Mouse (Mus musculus) intestine, postnatal 0 days (tissue): ENCODE data around the gene Slc35e4. TPM values are rescaled to one million over a fixed set of nuclear protein-coding genes. Genes with fewer than 3 reads are reported as not detected.

ENCODE experiments used
- ATAC-seq: fragments of 200-750 bp; cut with Nextera tagmentation; 2 replicates; pipeline ENCODE4 v1.8.0; 2017; ENCODE audit warnings: mild to moderate bottlenecking, moderate TSS enrichment, moderate library complexity
- H3K27ac ChIP-seq: fragments of 300-500 bp; sonication (generic); 2 replicates; pipeline ENCODE4 v1.5.1; 2014; ENCODE audit warnings: mild to moderate bottlenecking, low read depth, low read length, moderate library complexity
- H3K27me3 ChIP-seq: fragments of 300-500 bp; sonication (generic); replicated peaks from 2 replicates; pipeline ENCODE4 v1.6.1; 2014; ENCODE audit warnings: low read length, mixed read lengths; ENCODE audit not compliant: control insufficient read depth, insufficient read depth
- H3K36me3 ChIP-seq: fragments of 300-500 bp; sonication (generic); 2 replicates; pipeline ENCODE4 v1.6.1; 2014; ENCODE audit warnings: mild to moderate bottlenecking, moderate library complexity; ENCODE audit not compliant: control insufficient read depth, insufficient read depth
- H3K4me1 ChIP-seq: fragments of 300-500 bp; sonication (generic); replicated peaks from 2 replicates; pipeline ENCODE4 v1.6.1; 2014; ENCODE audit warnings: antibody characterized with exemption, low read length, mixed read lengths; ENCODE audit not compliant: control insufficient read depth, insufficient read depth
- H3K4me2 ChIP-seq: fragments of 300-500 bp; sonication (generic); replicated peaks from 2 replicates; pipeline ENCODE4 v1.6.1; 2014; ENCODE audit warnings: low read depth, mild to moderate bottlenecking, moderate library complexity
- H3K4me3 ChIP-seq: fragments of 300-500 bp; sonication (generic); 2 replicates; pipeline ENCODE4 v1.5.1; 2014; ENCODE audit warnings: low read depth, low read length
- H3K9ac ChIP-seq: fragments of 300-500 bp; sonication (generic); 2 replicates; pipeline ENCODE4 v1.6.1; 2014; ENCODE audit warnings: mild to moderate bottlenecking, low read depth, low read length
- H3K9me3 ChIP-seq: fragments of 300-500 bp; sonication (generic); 2 replicates; pipeline ENCODE4 v1.6.1; 2016; ENCODE audit warnings: mixed run types; ENCODE audit not compliant: control insufficient read depth
- CTCF ChIP-seq: sonication (generic); IDR thresholded peaks from 2 replicates; pipeline ENCODE4 v1.5.1; 2016; ENCODE audit warnings: low read depth, mild to moderate bottlenecking, control low read depth, antibody characterized with exemption, moderate library complexity
- WGBS: fragments of 180-500 bp; shearing (Covaris S2); extraction: QIAGEN DNeasy Blood & Tissue Kit; methylation state at CpG from one replicate; pipeline ENCODE4 v1.1.7; 2014; 5-methylcytosine and 5-hydroxymethylcytosine counted together
- polyA plus RNA-seq: library from polyadenylated mRNA; unstranded; fragments of >200 nt; fragmentation: Nextera tagmentation; extraction: Ambion mirVana; gene quantifications from 2 replicates; pipeline ENCODE4 v1.2.1, GENCODE M21; 2015

Gene Slc35e4
- polyA plus RNA-seq, 1 experiment from 2014 or later: 2.2 TPM

DNA sequence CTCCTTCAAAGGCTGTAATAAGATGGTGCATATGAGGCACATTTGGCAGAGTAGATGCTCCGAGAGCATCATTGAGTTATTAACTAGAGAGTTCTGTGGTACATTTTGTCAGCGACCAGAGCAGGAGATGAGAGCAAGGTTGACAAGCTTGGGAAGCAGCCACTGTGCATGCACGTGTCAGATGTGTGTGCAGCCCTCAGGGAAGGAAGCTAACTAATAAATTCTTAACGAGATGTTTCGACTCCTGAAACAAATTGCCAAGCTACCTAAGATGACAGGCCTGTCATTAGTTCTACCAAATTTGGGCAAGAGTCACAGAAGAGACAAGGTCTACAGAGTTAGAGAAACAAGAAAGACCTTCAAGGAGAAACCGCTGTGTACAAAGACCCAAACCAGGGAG is 50.1 kb downstream of the Slc35e4 start:
- H3K9me3 ChIP-seq: no peaks in the 10 kb centered on the region
- no peak for ATAC-seq
- no peak overlapping the region for H3K9ac ChIP-seq
- TF ChIP-seq CTCF: no peak
- peaks cover 10% of the 10 kb centered on the region; the same call in 1 of the 2 replicates for H3K27me3 ChIP-seq
- H3K27ac ChIP-seq: no peak overlapping the region
- peak overlapping the region; percentile 66 for H3K4me2 ChIP-seq
- WGBS: 41% methylated on average over 6 of the region's 6 CpGs
- H3K4me3 ChIP-seq: peak overlapping the region; percentile 28
- H3K4me1 ChIP-seq: no peaks in the 10 kb centered on the region
- H3K36me3 ChIP-seq: no peaks in the 10 kb centered on the region

DNA sequence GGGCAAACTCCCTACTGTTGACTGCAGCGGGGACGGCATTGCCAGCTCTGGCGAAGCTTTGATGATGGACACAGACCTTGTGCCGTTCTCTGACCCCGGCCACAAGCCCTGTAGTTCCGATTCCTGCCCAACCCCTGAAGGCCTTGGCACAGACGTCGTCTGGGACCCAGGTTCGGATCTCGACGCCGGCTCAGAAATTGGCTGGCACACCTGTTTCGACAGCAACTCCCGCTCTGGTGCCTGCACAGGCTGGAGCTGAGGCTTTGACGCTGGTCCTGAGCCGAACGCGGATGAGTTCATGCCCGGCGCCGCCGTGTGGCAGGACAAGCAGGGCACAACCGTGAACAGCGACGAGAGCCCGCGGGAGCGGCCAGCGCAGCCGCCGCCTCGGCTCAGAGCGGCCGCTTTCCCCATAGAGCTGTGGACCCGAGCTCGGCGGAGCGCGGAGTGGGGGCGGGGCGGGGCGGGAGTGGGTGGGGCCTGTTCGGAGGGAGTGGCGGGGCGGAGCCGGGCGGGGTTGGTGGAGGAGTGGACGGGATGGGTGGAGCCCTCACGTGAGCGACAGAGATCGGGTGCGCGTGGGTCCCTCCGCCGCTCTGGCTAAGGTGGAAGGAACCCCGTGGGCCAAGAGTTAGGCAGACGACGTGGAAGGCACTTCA is 50.9 kb downstream of the Slc35e4 start, which contains the start of gene Osbp2:
Gene Osbp2, minus strand, starts transcription at position 450 of the 659 bp plus-strand sequence.
- H3K4me2 ChIP-seq: peak within 1 kb of the TSS; percentile 66
- no peaks in the 10 kb centered on the region for H3K4me1 ChIP-seq
- 4% methylated on average over 57 of the region's 58 CpGs for WGBS
- ATAC-seq: peak; percentile 89
- H3K36me3 ChIP-seq: no peaks in the 10 kb centered on the region
- peak; percentile 67 for TF ChIP-seq CTCF
- H3K9me3 ChIP-seq: no peaks in the 10 kb centered on the region
- H3K27ac ChIP-seq: no peak within 1 kb of the TSS
- H3K4me3 ChIP-seq: peak within 1 kb of the TSS; percentile 28
- H3K9ac ChIP-seq: 0 out of 2 replicates have a peak within 1 kb of the TSS, but pooled peaks have one; percentile 40
- H3K27me3 ChIP-seq: peaks cover 10% of the 10 kb centered on the region; the same call in 1 of the 2 replicates

DNA sequence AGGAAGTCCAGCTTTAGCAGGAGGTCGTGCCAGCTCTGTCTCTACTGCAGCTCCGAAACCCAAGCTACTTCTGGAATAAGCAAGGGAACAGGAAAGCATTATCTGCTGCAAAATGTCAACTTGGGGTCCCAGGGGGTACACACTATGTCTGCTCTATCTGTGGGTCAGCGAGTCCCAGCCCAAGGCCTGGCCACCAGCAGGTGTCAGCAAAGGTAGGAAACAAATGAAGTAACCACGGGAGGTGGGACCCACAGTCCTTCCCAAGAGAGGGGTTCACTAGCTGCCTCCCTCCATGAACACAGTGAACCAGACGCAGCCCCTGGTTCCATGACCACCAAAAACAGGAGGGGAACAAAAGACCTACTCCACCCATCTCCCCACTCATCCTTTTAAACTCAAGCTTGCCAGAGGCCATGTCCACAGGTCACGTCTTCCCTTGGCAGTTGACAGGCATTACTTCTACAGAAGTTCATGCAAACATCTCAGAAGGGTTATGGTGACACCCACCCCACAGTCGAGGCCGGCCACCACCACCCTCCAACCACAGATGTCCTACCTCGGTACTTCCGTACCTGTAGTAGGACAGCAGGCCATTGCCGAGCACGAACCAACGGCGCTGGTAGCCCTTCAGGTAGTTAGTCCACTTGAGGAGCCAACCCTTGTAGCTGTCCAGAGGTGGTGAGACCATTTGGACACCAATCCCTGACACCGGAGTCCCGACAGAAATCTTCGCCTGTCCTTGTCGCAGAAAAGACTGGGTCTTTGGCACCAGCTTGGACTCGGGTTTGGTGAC is 51.6 kb downstream of the Slc35e4 start:
- WGBS: 77% methylated on average over 19 of the region's 19 CpGs
- Histone ChIP-seq H3K9ac (no peak overlapping the region), H3K27ac (no peak overlapping the region), H3K4me1 (no peaks in the 10 kb centered on the region), H3K36me3 (no peaks in the 10 kb centered on the region), H3K27me3 (peaks cover 10% of the 10 kb centered on the region; the same call in 1 of the 2 replicates), H3K4me3 (peak overlapping the region; percentile 28), H3K4me2 (peak overlapping the region; percentile 66), H3K9me3 (no peaks in the 10 kb centered on the region)
- no peak for ATAC-seq
- peak; percentile 33 for TF ChIP-seq CTCF

DNA sequence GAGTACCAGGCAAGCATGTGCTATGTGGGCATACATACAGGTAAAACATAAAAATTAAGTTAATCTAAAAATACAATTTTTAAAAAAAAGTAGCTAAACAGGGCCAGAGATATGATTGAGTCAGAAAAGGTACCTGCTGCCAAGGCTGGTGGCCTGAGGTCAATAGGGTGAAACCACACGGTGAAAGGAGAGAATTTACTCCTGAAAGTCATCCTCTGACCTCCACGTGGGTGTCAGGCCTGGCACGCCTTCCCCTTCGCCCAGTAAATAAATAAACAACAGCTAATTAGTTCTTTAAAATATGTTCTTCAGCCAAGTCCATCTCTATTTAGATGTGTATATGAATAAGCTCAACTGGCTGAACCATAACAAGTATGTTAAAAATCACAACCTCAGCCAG is 54.1 kb downstream of the Slc35e4 start:
- 64% methylated on average over 4 of the region's 4 CpGs for WGBS
- H3K4me2 ChIP-seq: no peak overlapping the region
- no peaks in the 10 kb centered on the region for H3K9me3 ChIP-seq
- no peak for ATAC-seq
- no peak overlapping the region for H3K27ac ChIP-seq
- H3K36me3 ChIP-seq: no peaks in the 10 kb centered on the region
- H3K4me3 ChIP-seq: no peak overlapping the region
- H3K4me1 ChIP-seq: no peaks in the 10 kb centered on the region
- peaks cover 10% of the 10 kb centered on the region; the same call in 1 of the 2 replicates for H3K27me3 ChIP-seq
- TF ChIP-seq CTCF: no peak
- H3K9ac ChIP-seq: no peak overlapping the region

DNA sequence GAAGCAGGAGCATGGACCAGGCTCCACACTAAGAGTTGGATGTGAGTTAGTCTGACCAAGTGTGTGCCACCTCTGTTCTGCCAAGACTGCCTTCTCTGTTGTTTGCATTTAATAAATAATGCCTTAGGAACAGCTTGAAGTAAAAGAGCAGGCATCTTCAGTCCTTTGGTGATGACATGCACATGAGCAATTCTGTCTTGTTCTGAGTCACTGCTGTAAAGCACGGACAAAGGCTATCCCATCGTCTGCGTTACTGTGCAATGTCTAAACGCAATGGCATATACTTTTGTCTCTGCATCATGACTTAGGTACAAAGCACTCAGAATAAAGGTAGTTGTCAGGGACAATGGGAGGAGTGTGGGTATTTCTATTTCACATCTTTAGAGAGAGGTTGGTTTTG is 54.7 kb downstream of the Slc35e4 start:
- Histone ChIP-seq H3K4me1 (no peaks in the 10 kb centered on the region), H3K4me3 (no peak overlapping the region), H3K9me3 (no peaks in the 10 kb centered on the region), H3K27me3 (peaks cover 10% of the 10 kb centered on the region; the same call in 1 of the 2 replicates), H3K4me2 (no peak overlapping the region), H3K36me3 (no peaks in the 10 kb centered on the region), H3K9ac (no peak overlapping the region), H3K27ac (no peak overlapping the region)
- TF ChIP-seq CTCF: no peak
- WGBS: 93% methylated on average over 4 of the region's 4 CpGs
- ATAC-seq: no peak

DNA sequence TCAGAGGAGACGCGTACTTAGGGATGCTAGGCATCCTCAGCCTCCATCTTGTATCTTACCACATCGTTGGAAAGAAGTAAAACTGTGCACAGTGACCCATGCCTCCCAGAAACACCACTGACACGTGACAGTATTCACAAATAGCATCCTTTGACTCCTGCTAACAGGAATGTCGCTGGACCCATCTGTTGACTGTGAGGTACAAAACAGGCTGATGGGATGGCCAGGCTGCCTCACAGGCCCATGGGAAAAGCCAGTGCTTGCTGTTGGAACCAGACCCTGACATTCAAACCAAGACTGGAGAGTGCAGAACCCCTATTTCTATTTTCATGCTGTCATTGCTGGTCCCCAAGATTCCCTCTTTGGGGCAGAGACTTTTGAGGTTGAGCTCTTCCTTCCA is 56.6 kb downstream of the Slc35e4 start:
- no peak overlapping the region for H3K9ac ChIP-seq
- no peaks in the 10 kb centered on the region for H3K4me1 ChIP-seq
- H3K4me2 ChIP-seq: no peak overlapping the region
- TF ChIP-seq CTCF: no peak
- H3K9me3 ChIP-seq: no peaks in the 10 kb centered on the region
- H3K27ac ChIP-seq: no peak overlapping the region
- 75% methylated on average over 5 of the region's 5 CpGs for WGBS
- no peak for ATAC-seq
- H3K27me3 ChIP-seq: peaks cover 5% of the 10 kb centered on the region; the same call in 1 of the 2 replicates
- no peak overlapping the region for H3K4me3 ChIP-seq
- H3K36me3 ChIP-seq: no peaks in the 10 kb centered on the region

Other genes with a start within 250 kb of the Slc35e4 start
- gene Osbp2, start 50.8 kb downstream of the Slc35e4 start, polyA plus RNA-seq: 1.9 TPM in 2 replicates
- 0.09 and 0.20 TPM in 2 replicates for gene 4921536K21Rik, start 19.6 kb downstream of the Slc35e4 start, polyA plus RNA-seq
- 2.4 and 2.5 TPM in 2 replicates for gene Dusp18, start 19.4 kb downstream of the Slc35e4 start, polyA plus RNA-seq
- gene Tcn2, start 17.5 kb upstream of the Slc35e4 start, polyA plus RNA-seq: 283 and 305 TPM in 2 replicates
- gene Pes1, start 49.3 kb upstream of the Slc35e4 start, polyA plus RNA-seq: 27.6 and 31.8 TPM in 2 replicates
- gene 4930556J24Rik, start 62.1 kb upstream of the Slc35e4 start, polyA plus RNA-seq: 0.13 and 0.16 TPM in 2 replicates
- gene Gal3st1, start 69.0 kb upstream of the Slc35e4 start, polyA plus RNA-seq: 30.4 and 30.6 TPM in 2 replicates
- gene Sec14l4, start 116.8 kb upstream of the Slc35e4 start, polyA plus RNA-seq: 0.05 and 0.13 TPM in 2 replicates
- not detected in 2 replicates for gene Sec14l3, start 150.2 kb upstream of the Slc35e4 start, polyA plus RNA-seq
- 20.0 and 21.1 TPM in 2 replicates for gene Mtfp1, start 180.8 kb upstream of the Slc35e4 start, polyA plus RNA-seq
- gene Sec14l2, start 208.8 kb upstream of the Slc35e4 start, polyA plus RNA-seq: 7.6 and 8.4 TPM in 2 replicates
- gene Rnf215, start 220.5 kb upstream of the Slc35e4 start, polyA plus RNA-seq: 15.5 and 15.6 TPM in 2 replicates
- gene Ccdc157, start 245.6 kb upstream of the Slc35e4 start, polyA plus RNA-seq: 1.1 and 1.7 TPM in 2 replicates
- 15.7 and 16.5 TPM in 2 replicates for gene Sf3a1, start 245.7 kb upstream of the Slc35e4 start, polyA plus RNA-seq